25 mouse cellular contexts compared by ENCODE assay signal in the genomic region with DNA sequence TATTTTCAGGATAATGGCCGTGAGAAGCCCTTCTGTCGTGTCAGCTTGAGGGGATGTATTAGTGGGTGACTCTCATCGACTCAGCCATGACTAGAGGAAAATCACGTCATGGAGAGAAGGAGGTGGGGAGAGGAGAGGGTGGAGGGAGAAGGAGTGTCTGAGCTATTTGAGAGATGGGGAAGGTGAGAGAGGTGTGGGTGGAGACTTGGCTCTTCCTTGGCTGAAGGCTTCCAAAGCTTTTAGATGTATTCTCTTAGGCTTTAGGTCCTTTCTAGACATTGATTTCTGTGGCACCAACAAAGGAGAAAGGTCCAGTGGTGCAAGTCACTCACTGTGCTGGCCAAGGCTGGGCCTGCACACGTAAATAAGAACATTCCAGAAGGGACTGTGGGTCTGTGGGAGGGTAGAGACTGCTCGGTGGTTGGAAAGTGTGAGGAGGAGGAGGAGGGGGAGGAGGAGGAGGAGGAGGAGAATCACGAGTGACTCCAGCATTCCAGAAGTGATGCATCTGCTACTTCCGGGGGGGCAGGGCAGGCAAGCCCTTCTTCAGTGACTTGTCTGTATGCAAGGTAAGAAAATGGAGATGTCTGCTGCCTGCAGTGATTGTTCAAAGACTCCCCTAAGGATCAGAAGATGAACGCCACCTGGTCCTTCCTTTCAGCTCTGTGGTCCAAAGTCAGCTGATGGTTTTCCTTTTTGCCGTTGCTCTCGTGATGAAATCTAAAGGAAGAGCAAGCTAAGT. TPM values are rescaled to one million over a fixed set of nuclear protein-coding genes. Genes with fewer than 3 reads are reported as not detected.
DNase-seq lines count a peak whose midpoint lies in the region; ATAC-seq and TF ChIP-seq lines count a peak whose summit lies in the region.
"Had no signal": no experiment of that assay in that cellular context is flagged by ENCODE, and none has a peak within 500 bp of the region (broad histone marks: within the 10 kb centered on the region; RNA-seq: fewer than 3 reads in every experiment).

No protein-coding gene starts in this region.

- TF ChIP-seq CTCF in kidney, postnatal 0 days (IDR thresholded peaks at IDR 0.05; ENCODE audit: low read depth): no peak

- no peaks in the 10 kb centered on the region for H3K27me3 ChIP-seq in kidney, postnatal 0 days (ENCODE audit: insufficient read depth, low read length)
- no peaks in the 10 kb centered on the region for H3K27me3 ChIP-seq in kidney, embryonic 15.5 days
- H3K27me3 ChIP-seq: embryonic facial prominence, embryonic 12.5 days; megakaryocyte, embryonic 14.5 days had no signal

- no peaks in the 10 kb centered on the region for H3K9me3 ChIP-seq in kidney, postnatal 0 days (replicated peaks; ENCODE audit: low read length)
- H3K9me3 ChIP-seq in kidney, embryonic 15.5 days (replicated peaks): no peaks in the 10 kb centered on the region
- H3K9me3 ChIP-seq: embryonic facial prominence, embryonic 12.5 days had no signal

- WGBS in kidney, postnatal 0 days: 45% methylated on average over 11 of the region's 11 CpGs
- WGBS in kidney, embryonic 15.5 days: 55% methylated on average over 11 of the region's 11 CpGs

- H3K36me3 ChIP-seq in kidney, postnatal 0 days (ENCODE audit: insufficient read depth, low read length): peaks cover 4% of the 10 kb centered on the region; the same call in 1 of the 2 replicates
- peaks cover 38% of the 10 kb centered on the region for H3K36me3 ChIP-seq in kidney, embryonic 15.5 days

- no peaks in the 10 kb centered on the region for H3K4me1 ChIP-seq in kidney, postnatal 0 days (replicated peaks; ENCODE audit: insufficient read depth, low read length)
- H3K4me1 ChIP-seq in kidney, embryonic 15.5 days: peaks cover 8% of the 10 kb centered on the region; the same call in 1 of the 2 replicates
- H3K4me1 ChIP-seq: embryonic facial prominence, embryonic 12.5 days had no signal

- no peak overlapping the region for H3K4me3 ChIP-seq in kidney, postnatal 0 days (replicated peaks; ENCODE audit: low read depth, low read length)
- H3K4me3 ChIP-seq in kidney, embryonic 15.5 days (replicated peaks): no peak overlapping the region
- H3K4me3 ChIP-seq: embryonic facial prominence, embryonic 12.5 days; erythroblast, embryonic 14.5 days; heart, adult 2 months had no signal

- H3K9ac ChIP-seq in kidney, postnatal 0 days (ENCODE audit: low read depth, low read length): no peak overlapping the region
- H3K9ac ChIP-seq in kidney, embryonic 15.5 days: no peak overlapping the region
- H3K9ac ChIP-seq: embryonic facial prominence, embryonic 12.5 days; hindbrain, embryonic 14.5 days had no signal

- no peak for ATAC-seq in kidney, postnatal 0 days (replicated peaks; ENCODE audit: low FRiP score, low read depth)
- ATAC-seq in kidney, embryonic 15.5 days (replicated peaks; ENCODE audit: low FRiP score): no peak
- ATAC-seq: forebrain, embryonic 16.5 days had no signal

- DNase-seq in kidney, postnatal 0 days (ENCODE audit: low spot score): no peak
- DNase-seq in right cerebral cortex, adult 2 months (ENCODE audit: low spot score in 2 of 2): peak; percentile 44 to 63
- no peak for DNase-seq in right cerebral cortex, postnatal 4 days
- DNase-seq in brain, adult 2 months (ENCODE audit: low read depth, low spot score): peak; percentile 86
- peak; percentile 26 to 60 for DNase-seq in right cerebral cortex, postnatal 36 days (ENCODE audit: low spot score in 2 of 2)
- DNase-seq in ovary, postnatal 10 days (ENCODE audit: low spot score): no peak
- no peak for DNase-seq in lung, postnatal 25 days (ENCODE audit: low spot score)
- DNase-seq: adrenal gland, postnatal 10 days; B cell, adult 2 months; cerebellum, adult 9-11 months; gastrocnemius, postnatal 14 days; heart, adult 2 months; heart, postnatal 36 days; kidney, postnatal 25 days; lung, adult 18-20 months; lung, postnatal 14 days; midbrain, embryonic 14.5 days; thymus, postnatal 36 days had no signal

- H3K27ac ChIP-seq in kidney, postnatal 0 days: 0 out of 2 replicates have a peak overlapping the region, but pooled peaks have one; percentile 10
- H3K27ac ChIP-seq in kidney, embryonic 15.5 days: no peak overlapping the region
- H3K27ac ChIP-seq: embryonic facial prominence, embryonic 12.5 days; heart, adult 2 months; hindbrain, embryonic 14.5 days had no signal

- no peak overlapping the region for H3K4me2 ChIP-seq in kidney, postnatal 0 days (ENCODE audit: low read length)
- no peak overlapping the region for H3K4me2 ChIP-seq in kidney, embryonic 15.5 days
- H3K4me2 ChIP-seq: embryonic facial prominence, embryonic 12.5 days; hindbrain, embryonic 14.5 days; liver, embryonic 11.5 days had no signal

RNA-seq across cellular contexts. Expression of gene Entpd7, which starts 9.7 kb away (rescaled TPM):
- polyA plus RNA-seq in kidney, postnatal 0 days (2015; fragmentation: Nextera tagmentation; extraction: Ambion mirVana): 11.3 and 12.0 TPM in 2 replicates
- 12.3 and 14.4 TPM in 2 replicates for polyA plus RNA-seq in kidney, embryonic 15.5 days (2015; fragmentation: Nextera tagmentation; extraction: Ambion mirVana)

RNA-seq across cellular contexts. Expression of gene Slc25a28, which starts 24.5 kb away (rescaled TPM):
- 13.5 and 17.1 TPM in 2 replicates for polyA plus RNA-seq in kidney, postnatal 0 days (2015; fragmentation: Nextera tagmentation; extraction: Ambion mirVana)
- 13.7 and 14.3 TPM in 2 replicates for polyA plus RNA-seq in kidney, embryonic 15.5 days (2015; fragmentation: Nextera tagmentation; extraction: Ambion mirVana)

RNA-seq across cellular contexts. Expression of gene Cutc, which starts 53.6 kb away (rescaled TPM):
- 24.0 and 24.9 TPM in 2 replicates for polyA plus RNA-seq in kidney, postnatal 0 days (2015; fragmentation: Nextera tagmentation; extraction: Ambion mirVana)
- 15.2 and 17.4 TPM in 2 replicates for polyA plus RNA-seq in kidney, embryonic 15.5 days (2015; fragmentation: Nextera tagmentation; extraction: Ambion mirVana)

RNA-seq across cellular contexts. Expression of gene Cox15, which starts 53.6 kb away (rescaled TPM):
- polyA plus RNA-seq in kidney, postnatal 0 days (2015; fragmentation: Nextera tagmentation; extraction: Ambion mirVana): 6.4 and 7.7 TPM in 2 replicates
- polyA plus RNA-seq in kidney, embryonic 15.5 days (2015; fragmentation: Nextera tagmentation; extraction: Ambion mirVana): 11.1 and 13.1 TPM in 2 replicates

Comparison
In these comparisons a context has a peak if more than half of its experiments do, and no peak if none do; other contexts are left out.
1. DNase-seq: peak in right cerebral cortex, adult 2 months (2 of 2), brain, adult 2 months (single experiment) and right cerebral cortex, postnatal 36 days (2 of 2); none in kidney, postnatal 0 days (single experiment), right cerebral cortex, postnatal 4 days (single experiment), ovary, postnatal 10 days (single experiment) and lung, postnatal 25 days (single experiment).